Comparison of ENCODE assay signal across 31 mouse cellular contexts in genomic region chr2:164701761-164702160, GRCm38 (mm10). TPM values are rescaled to one million over a fixed set of nuclear protein-coding genes. Genes with fewer than 3 reads are reported as not detected.
DNase-seq lines count a peak whose midpoint lies in the region; ATAC-seq lines count a peak whose summit lies in the region.
"Had no signal": no experiment of that assay in that cellular context is flagged by ENCODE, and none has a peak within 500 bp of the region (broad histone marks: within the 10 kb centered on the region; RNA-seq: fewer than 3 reads in every experiment).

No protein-coding gene starts in this region.

- H3K4me2 ChIP-seq in midbrain, embryonic 11.5 days: no peak overlapping the region
- H3K4me2 ChIP-seq: embryonic facial prominence, embryonic 13.5 days; embryonic facial prominence, embryonic 15.5 days; forebrain, embryonic 13.5 days; forebrain, embryonic 15.5 days had no signal

- no peaks in the 10 kb centered on the region for H3K27me3 ChIP-seq in midbrain, embryonic 11.5 days (ENCODE audit: control insufficient read depth, insufficient read depth, low read length)
- H3K27me3 ChIP-seq: embryonic facial prominence, embryonic 13.5 days; embryonic facial prominence, embryonic 15.5 days; forebrain, embryonic 13.5 days; forebrain, embryonic 15.5 days had no signal

- no peaks in the 10 kb centered on the region for H3K36me3 ChIP-seq in midbrain, embryonic 11.5 days (ENCODE audit: control insufficient read depth, insufficient read depth, low read length)
- H3K36me3 ChIP-seq: embryonic facial prominence, embryonic 13.5 days; embryonic facial prominence, embryonic 15.5 days; forebrain, embryonic 15.5 days; G1E had no signal

- WGBS in midbrain, embryonic 11.5 days: 92% methylated on average over 5 of the region's 5 CpGs

- H3K9ac ChIP-seq in midbrain, embryonic 11.5 days (ENCODE audit: low read length): no peak overlapping the region
- H3K9ac ChIP-seq: embryonic facial prominence, embryonic 13.5 days; embryonic facial prominence, embryonic 15.5 days; forebrain, embryonic 13.5 days; forebrain, embryonic 15.5 days; forebrain, postnatal 0 days had no signal

- no peak for ATAC-seq in midbrain, embryonic 11.5 days (ENCODE audit: low FRiP score)
- ATAC-seq: CD4-positive, CD25-positive, alpha-beta regulatory T cell, adult 4 months; forebrain, embryonic 13.5 days; forebrain, embryonic 15.5 days; forebrain, postnatal 0 days had no signal

- no peak overlapping the region for H3K4me3 ChIP-seq in midbrain, embryonic 11.5 days (ENCODE audit: low read depth, low read length)
- H3K4me3 ChIP-seq: embryonic facial prominence, embryonic 13.5 days; embryonic facial prominence, embryonic 15.5 days; erythroblast, embryonic 14.5 days; forebrain, embryonic 13.5 days; forebrain, embryonic 15.5 days had no signal

- peak; percentile 44 for DNase-seq in heart, adult 11 months
- DNase-seq in heart, adult 8-10 months (ENCODE audit: low spot score): no peak
- peak; percentile 14 for DNase-seq in 416B (ENCODE audit: low read depth)
- peak; percentile 85 for DNase-seq in NIH3T3 (ENCODE audit: low read depth)
- DNase-seq in fibroblast of lung, adult 2 months (ENCODE audit: low read depth): peak; percentile 36
- DNase-seq in midbrain, embryonic 11.5 days (ENCODE audit: low spot score, missing footprints): no peak
- no peak for DNase-seq in thymus, postnatal 0 days (ENCODE audit: low spot score)
- DNase-seq in spleen, postnatal 10 days (ENCODE audit: low spot score in 2 of 2): no peak
- DNase-seq: adrenal gland, adult 2 months; adrenal gland, postnatal 10 days; adrenal gland, postnatal 25 days; cerebellum, adult 11 months; cerebellum, adult 18-20 months; cerebellum, adult 8-10 months; cerebellum, adult 9-11 months; cerebellum, postnatal 14 days; cerebellum, postnatal 36 days; embryo, embryonic 11 days; forebrain, postnatal 0 days had no signal

- H3K27ac ChIP-seq in midbrain, embryonic 11.5 days (ENCODE audit: low read depth, low read length): no peak overlapping the region
- H3K27ac ChIP-seq: embryonic facial prominence, embryonic 13.5 days; embryonic facial prominence, embryonic 15.5 days; forebrain, embryonic 13.5 days; forebrain, embryonic 15.5 days had no signal

- H3K9me3 ChIP-seq in midbrain, embryonic 11.5 days (ENCODE audit: control insufficient read depth, low read length): no peaks in the 10 kb centered on the region
- H3K9me3 ChIP-seq: embryonic facial prominence, embryonic 13.5 days; embryonic facial prominence, embryonic 15.5 days; forebrain, embryonic 13.5 days; forebrain, embryonic 15.5 days; G1E had no signal

- no peaks in the 10 kb centered on the region for H3K4me1 ChIP-seq in midbrain, embryonic 11.5 days (ENCODE audit: control insufficient read depth, insufficient read depth, low read length)
- H3K4me1 ChIP-seq: embryonic facial prominence, embryonic 13.5 days; embryonic facial prominence, embryonic 15.5 days; forebrain, embryonic 13.5 days; forebrain, embryonic 15.5 days had no signal

RNA-seq across cellular contexts. Expression of gene Spint4, which starts 3.5 kb away (rescaled TPM):
- total RNA-seq in heart, adult 8-10 months (2022): not detected
- not detected in 2 replicates for polyA plus RNA-seq in midbrain, embryonic 11.5 days (2014; fragmentation: Nextera tagmentation; extraction: Ambion mirVana)
- polyA plus RNA-seq in thymus, postnatal 0 days (2015; fragmentation: Nextera tagmentation; extraction: Ambion mirVana): not detected in 2 replicates
- total RNA-seq: adrenal gland, adult 2 months; adrenal gland, postnatal 10 days; adrenal gland, postnatal 25 days; adrenal gland, postnatal 4 days; CH12.LX; common myeloid progenitor, adult 5-6 weeks; forebrain, postnatal 0 days had no signal
- polyA plus RNA-seq: adrenal gland, adult 2 months; CD4-positive, CD25-positive, alpha-beta regulatory T cell, adult 4 months; embryonic facial prominence, embryonic 11.5 days; embryonic facial prominence, embryonic 13.5 days; embryonic facial prominence, embryonic 15.5 days; erythroblast, embryonic 14.5 days; forebrain, embryonic 11.5 days; forebrain, embryonic 13.5 days; forebrain, embryonic 15.5 days; forebrain, postnatal 0 days; G1E had no signal

RNA-seq across cellular contexts. Expression of gene Spint5, which starts 13.3 kb away (rescaled TPM):
- total RNA-seq in heart, adult 8-10 months (2022): not detected
- not detected in 2 replicates for polyA plus RNA-seq in midbrain, embryonic 11.5 days (2014; fragmentation: Nextera tagmentation; extraction: Ambion mirVana)
- polyA plus RNA-seq in thymus, postnatal 0 days (2015; fragmentation: Nextera tagmentation; extraction: Ambion mirVana): not detected in 2 replicates
- total RNA-seq: adrenal gland, adult 2 months; adrenal gland, postnatal 10 days; adrenal gland, postnatal 25 days; adrenal gland, postnatal 4 days; common myeloid progenitor, adult 5-6 weeks; forebrain, postnatal 0 days; G1E had no signal
- polyA plus RNA-seq: adrenal gland, adult 2 months; CD4-positive, CD25-positive, alpha-beta regulatory T cell, adult 4 months; embryonic facial prominence, embryonic 11.5 days; embryonic facial prominence, embryonic 13.5 days; embryonic facial prominence, embryonic 15.5 days; erythroblast, embryonic 14.5 days; forebrain, embryonic 11.5 days; forebrain, embryonic 13.5 days; forebrain, embryonic 15.5 days; forebrain, postnatal 0 days; G1E had no signal

RNA-seq across cellular contexts. Expression of gene Wfdc13, which starts 16.9 kb away (rescaled TPM):
- under 1 TPM in 1 of 4 experiments, not detected in 3; 0.24 TPM for total RNA-seq in heart, adult 8-10 months (2022)
- polyA plus RNA-seq in midbrain, embryonic 11.5 days (2014; fragmentation: Nextera tagmentation; extraction: Ambion mirVana): 0.21 TPM in 1 of 2 replicates, not detected in the other
- not detected in 2 replicates for polyA plus RNA-seq in thymus, postnatal 0 days (2015; fragmentation: Nextera tagmentation; extraction: Ambion mirVana)
- total RNA-seq: adrenal gland, adult 2 months; adrenal gland, postnatal 10 days; adrenal gland, postnatal 25 days; adrenal gland, postnatal 4 days; CH12.LX; common myeloid progenitor, adult 5-6 weeks; forebrain, postnatal 0 days had no signal
- polyA plus RNA-seq: adrenal gland, adult 2 months; CD4-positive, CD25-positive, alpha-beta regulatory T cell, adult 4 months; embryonic facial prominence, embryonic 11.5 days; embryonic facial prominence, embryonic 13.5 days; erythroblast, embryonic 14.5 days; forebrain, embryonic 11.5 days; forebrain, embryonic 13.5 days; forebrain, embryonic 15.5 days; forebrain, postnatal 0 days; G1E had no signal

RNA-seq across cellular contexts. Expression of gene Wfdc11, which starts 27.9 kb away (rescaled TPM):
- total RNA-seq in heart, adult 8-10 months (2022): not detected
- polyA plus RNA-seq in midbrain, embryonic 11.5 days (2014; fragmentation: Nextera tagmentation; extraction: Ambion mirVana): not detected in 2 replicates
- polyA plus RNA-seq in thymus, postnatal 0 days (2015; fragmentation: Nextera tagmentation; extraction: Ambion mirVana): not detected in 2 replicates
- total RNA-seq: adrenal gland, adult 2 months; adrenal gland, postnatal 10 days; adrenal gland, postnatal 25 days; adrenal gland, postnatal 4 days; CH12.LX; common myeloid progenitor, adult 5-6 weeks; forebrain, postnatal 0 days; G1E had no signal
- polyA plus RNA-seq: adrenal gland, adult 2 months; CD4-positive, CD25-positive, alpha-beta regulatory T cell, adult 4 months; embryonic facial prominence, embryonic 11.5 days; embryonic facial prominence, embryonic 13.5 days; embryonic facial prominence, embryonic 15.5 days; erythroblast, embryonic 14.5 days; forebrain, embryonic 11.5 days; forebrain, embryonic 13.5 days; forebrain, embryonic 15.5 days; forebrain, postnatal 0 days; G1E had no signal

RNA-seq across cellular contexts. Expression of gene Wfdc3, which starts 44.0 kb away (rescaled TPM):
- total RNA-seq in heart, adult 8-10 months (2022): under 1 TPM in 2 of 4 experiments, not detected in 2; 0.30 to 0.83 TPM
- polyA plus RNA-seq in midbrain, embryonic 11.5 days (2014; fragmentation: Nextera tagmentation; extraction: Ambion mirVana): 0.66 and 0.85 TPM in 2 replicates
- 0.49 and 0.56 TPM in 2 replicates for polyA plus RNA-seq in thymus, postnatal 0 days (2015; fragmentation: Nextera tagmentation; extraction: Ambion mirVana)
- polyA plus RNA-seq: CD4-positive, CD25-positive, alpha-beta regulatory T cell, adult 4 months had no signal

Comparison
In these comparisons a context has a peak if more than half of its experiments do, and no peak if none do; other contexts are left out.
1. DNase-seq: peak in heart, adult 11 months (single experiment), 416B (single experiment), NIH3T3 (single experiment) and fibroblast of lung, adult 2 months (single experiment); none in heart, adult 8-10 months (single experiment), midbrain, embryonic 11.5 days (single experiment), thymus, postnatal 0 days (single experiment) and spleen, postnatal 10 days (0 of 2).